Mouse (Mus musculus) hematopoietic multipotent progenitor cell, adult 10-12 weeks (in vitro differentiated cells): ENCODE measurements around the gene Dazap2. TPM values are rescaled to one million over a fixed set of nuclear protein-coding genes. Genes with fewer than 3 reads are reported as not detected.

Source experiments
- polyA plus RNA-seq: library from polyadenylated mRNA; stranded (reverse); fragments of >175 nt; gene quantifications from 2 replicates; pipeline ENCODE4 v1.2.3, GENCODE M21; 2012; ENCODE audit warnings: low replicate concordance

The Dazap2 gene
- polyA plus RNA-seq = 74.0 and 97.2 TPM in 2 replicates

GRCm38 (mm10) chr15:100614996-100615824 is at the start of gene Dazap2:
Gene Dazap2 (plus strand): TSS chr15:100615349.

GRCm38 (mm10) chr15:100599276-100600046 is 15.7 kb upstream of the Dazap2 start, which contains the start of gene Pou6f1:
Gene Pou6f1 (minus strand): TSS chr15:100599984.

DNA sequence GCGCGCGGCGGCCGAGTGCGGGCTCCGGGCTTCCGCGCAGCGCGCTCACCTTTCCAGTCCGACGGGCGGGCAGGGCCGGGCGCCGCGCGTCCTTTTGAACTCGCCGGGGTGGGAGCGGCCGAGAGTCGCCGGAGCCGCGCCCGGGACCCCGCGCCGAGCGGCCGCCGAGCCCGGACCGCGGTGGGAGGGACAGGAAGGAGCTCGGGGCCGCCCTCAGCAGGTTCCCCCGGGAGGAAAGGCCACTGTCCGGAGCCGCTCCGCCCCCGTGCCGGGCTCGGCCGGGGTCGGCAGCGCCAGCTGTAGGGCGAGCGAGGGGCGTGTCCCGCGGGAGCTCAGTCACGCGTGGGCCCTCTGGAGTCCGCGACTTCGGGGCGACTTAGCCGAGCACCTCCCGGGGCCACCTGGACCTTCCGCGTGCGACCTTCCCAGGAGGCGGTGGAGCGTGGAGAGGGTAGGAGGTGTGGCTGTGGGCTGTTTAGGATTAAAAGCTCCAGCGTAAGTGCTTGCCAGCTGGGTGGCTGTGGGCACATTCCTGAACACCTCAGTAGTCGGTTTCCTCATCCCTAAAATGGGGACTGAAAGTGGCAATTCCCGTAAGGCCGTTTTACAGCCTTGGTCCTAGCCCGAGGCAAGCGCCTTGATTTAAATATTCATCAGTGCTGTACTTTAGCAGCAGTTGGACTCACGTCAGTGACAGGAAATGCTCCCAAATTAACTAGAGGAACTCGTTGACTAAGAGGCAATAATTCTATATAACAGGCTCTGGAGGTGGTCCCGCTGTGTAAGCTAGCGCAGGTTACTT is 21.8 kb downstream of the Dazap2 start, which contains the start of gene Smagp:
TSS of gene Smagp (minus strand) at position 241 of the 802 bp plus-strand sequence.

DNA sequence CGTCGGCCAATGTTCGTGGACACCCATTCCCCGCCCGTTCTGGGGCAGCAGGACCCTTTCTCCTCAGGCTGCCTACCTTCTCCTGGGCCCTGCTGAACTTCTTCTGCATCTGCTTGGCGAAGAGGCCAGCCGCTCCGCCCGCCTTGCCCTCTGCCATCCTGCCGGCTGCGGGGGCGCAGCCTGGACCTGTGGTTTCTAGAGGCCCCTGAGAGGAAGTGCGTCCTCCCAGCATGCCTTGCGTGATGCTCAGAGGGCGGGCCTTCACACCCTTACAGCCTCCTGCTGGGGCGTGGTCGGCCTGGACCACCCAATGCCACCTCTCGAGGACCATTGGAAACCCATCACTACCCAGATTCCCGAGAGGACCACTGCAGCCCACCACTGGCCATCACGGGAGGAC is 54.2 kb downstream of the Dazap2 start, which contains the start of gene Bin2:
TSS of gene Bin2 (minus strand) at position 217 of the 400 bp plus-strand sequence.

Other genes with a start within 250 kb of the Dazap2 start
- 0.05 TPM in 1 of 2 replicates, not detected in the other for gene Gm5475, start 193.2 kb upstream of the Dazap2 start, polyA plus RNA-seq
- gene Slc11a2, start 190.3 kb upstream of the Dazap2 start, polyA plus RNA-seq = 2.2 and 3.5 TPM in 2 replicates
- 13.1 and 38.6 TPM in 2 replicates for gene Letmd1, start 146.3 kb upstream of the Dazap2 start, polyA plus RNA-seq
- gene Csrnp2, start 119.9 kb upstream of the Dazap2 start, polyA plus RNA-seq = 1.7 and 2.5 TPM in 2 replicates
- 3.1 and 3.6 TPM in 2 replicates for gene Tfcp2, start 63.3 kb upstream of the Dazap2 start, polyA plus RNA-seq
- 86.9 and 151 TPM in 2 replicates for gene Pou6f1, start 15.4 kb upstream of the Dazap2 start, polyA plus RNA-seq
- 75.2 and 110 TPM in 2 replicates for gene Smagp, start 21.6 kb downstream of the Dazap2 start, polyA plus RNA-seq
- 262 and 665 TPM in 2 replicates for gene Bin2, start 54.2 kb downstream of the Dazap2 start, polyA plus RNA-seq
- 2.7 and 9.4 TPM in 2 replicates for gene Cela1, start 72.6 kb downstream of the Dazap2 start, polyA plus RNA-seq
- gene Galnt6, start 114.0 kb downstream of the Dazap2 start, polyA plus RNA-seq = 19.7 and 28.3 TPM in 2 replicates
- 7.2 and 7.6 TPM in 2 replicates for gene Slc4a8, start 146.4 kb downstream of the Dazap2 start, polyA plus RNA-seq